Mouse (Mus musculus) embryonic facial prominence, embryonic 11.5 days (tissue): ENCODE data around the gene Serping1. TPM values are rescaled to one million over a fixed set of nuclear protein-coding genes. Genes with fewer than 3 reads are reported as not detected.
A peak's percentile ranks its signal among the peaks of the same experiment; 100 is the strongest.

Experiments used
- ATAC-seq: fragments of 200-750 bp; cut with Nextera tagmentation; replicated peaks from 2 replicates; pipeline ENCODE4 v1.8.0; 2017; ENCODE audit warnings: low read depth; ENCODE audit not compliant: insufficient number of reproducible peaks, low FRiP score, low TSS enrichment
- DNase-seq: peaks from one replicate; pipeline ENCODE4 v3.0.0-alpha.2; 2015; ENCODE audit warnings: low spot score
- H3K27ac ChIP-seq: fragments of 300-500 bp; sonication (generic); replicated peaks from 2 replicates; pipeline ENCODE4 v1.5.1; 2014; ENCODE audit warnings: mild to moderate bottlenecking, low read depth, low read length, control low read depth
- H3K27me3 ChIP-seq: fragments of 300-500 bp; sonication (generic); 2 replicates; pipeline ENCODE4 v1.6.1; 2014; ENCODE audit warnings: mild to moderate bottlenecking, low read length, moderate library complexity, mixed read lengths; ENCODE audit not compliant: control insufficient read depth, insufficient read depth
- H3K36me3 ChIP-seq: fragments of 300-500 bp; sonication (generic); replicated peaks from 2 replicates; pipeline ENCODE4 v1.6.1; 2014; ENCODE audit warnings: low read depth, mild to moderate bottlenecking, low read length, moderate library complexity, mixed read lengths; ENCODE audit not compliant: control insufficient read depth, insufficient read depth
- H3K4me1 ChIP-seq: fragments of 300-500 bp; sonication (generic); 2 replicates; pipeline ENCODE4 v1.6.1; 2014; ENCODE audit warnings: low read length, mixed read lengths; ENCODE audit not compliant: control insufficient read depth, insufficient read depth
- H3K4me2 ChIP-seq: fragments of 300-500 bp; sonication (generic); 2 replicates; pipeline ENCODE4 v1.6.1; 2014; ENCODE audit warnings: low read depth, mild to moderate bottlenecking, control low read depth, low read length, moderate library complexity
- H3K4me3 ChIP-seq: fragments of 300-500 bp; sonication (generic); 2 replicates; pipeline ENCODE4 v1.5.1; 2014; ENCODE audit warnings: low read depth, low read length, control low read depth
- H3K9ac ChIP-seq: fragments of 300-500 bp; sonication (generic); replicated peaks from 2 replicates; pipeline ENCODE4 v1.6.1; 2014; ENCODE audit warnings: mild to moderate bottlenecking, control low read depth, low read length
- H3K9me3 ChIP-seq: fragments of 300-500 bp; sonication (generic); replicated peaks from 2 replicates; pipeline ENCODE4 v1.6.1; 2016; ENCODE audit warnings: mild to moderate bottlenecking, low read length, inconsistent platforms, mixed read lengths; ENCODE audit not compliant: control insufficient read depth
- WGBS: fragments of 180-500 bp; shearing (Covaris S2); extraction: QIAGEN DNeasy Blood & Tissue Kit; methylation state at CpG from one replicate; pipeline ENCODE4 v1.1.7; 2014; 5-methylcytosine and 5-hydroxymethylcytosine counted together
- polyA plus RNA-seq: library from polyadenylated mRNA; unstranded; fragments of >200 nt; fragmentation: Nextera tagmentation; extraction: Ambion mirVana; gene quantifications from 2 replicates; pipeline ENCODE4 v1.2.1, GENCODE M21; 2014

Gene Serping1
- polyA plus RNA-seq, 1 experiment from 2014 or later = 21.0 TPM

GRCm38 (mm10) chr2:84761840-84762239 is 13.4 kb downstream of the Serping1 start:
- no peak overlapping the region for H3K4me2 ChIP-seq
- no peaks in the 10 kb centered on the region for H3K36me3 ChIP-seq
- H3K9ac ChIP-seq = no peak overlapping the region
- no peak overlapping the region for H3K4me3 ChIP-seq
- H3K4me1 ChIP-seq = no peaks in the 10 kb centered on the region
- H3K27ac ChIP-seq = no peak overlapping the region
- ATAC-seq = no peak
- H3K9me3 ChIP-seq = no peaks in the 10 kb centered on the region
- no peak for DNase-seq
- H3K27me3 ChIP-seq = no peaks in the 10 kb centered on the region
- WGBS = 84% methylated on average over 1 of the region's 1 CpGs

GRCm38 (mm10) chr2:84761309-84761708 is 13.9 kb downstream of the Serping1 start:
- DNase-seq (no peak), ATAC-seq (no peak)
- Histone ChIP-seq H3K9ac (no peak overlapping the region), H3K27me3 (no peaks in the 10 kb centered on the region), H3K9me3 (no peaks in the 10 kb centered on the region), H3K4me2 (no peak overlapping the region), H3K4me1 (no peaks in the 10 kb centered on the region), H3K4me3 (no peak overlapping the region), H3K36me3 (no peaks in the 10 kb centered on the region), H3K27ac (no peak overlapping the region)
- 83% methylated on average over 3 of the region's 3 CpGs for WGBS

- Histone ChIP-seq H3K27ac (no peak overlapping the region), H3K9ac (no peak overlapping the region), H3K27me3 (no peaks in the 10 kb centered on the region), H3K4me3 (no peak overlapping the region), H3K4me1 (no peaks in the 10 kb centered on the region), H3K9me3 (no peaks in the 10 kb centered on the region), H3K4me2 (no peak overlapping the region), H3K36me3 (no peaks in the 10 kb centered on the region)
- 64% methylated on average over 8 of the region's 8 CpGs for WGBS
- ATAC-seq = no peak
- no peak for DNase-seq
These were observed 14.5 kb downstream of the Serping1 start for GRCm38 (mm10) chr2:84760777-84761176.

GRCm38 (mm10) chr2:84758542-84759127 is 16.6 kb downstream of the Serping1 start:
- Histone ChIP-seq H3K36me3 (no peaks in the 10 kb centered on the region), H3K27me3 (no peaks in the 10 kb centered on the region), H3K27ac (no peak overlapping the region), H3K4me3 (no peak overlapping the region), H3K4me2 (no peak overlapping the region), H3K9ac (no peak overlapping the region), H3K4me1 (no peaks in the 10 kb centered on the region), H3K9me3 (no peaks in the 10 kb centered on the region)
- 1% methylated on average over 2 of the region's 2 CpGs for WGBS
- DNase-seq (peak; percentile 85), ATAC-seq (peak; percentile 35; the same call in 1 of the 2 replicates)

- H3K36me3 ChIP-seq = no peaks in the 10 kb centered on the region
- DNase-seq (no peak), ATAC-seq (no peak)
- no peak overlapping the region for H3K9ac ChIP-seq
- H3K4me3 ChIP-seq = no peak overlapping the region
- H3K4me2 ChIP-seq = no peak overlapping the region
- no peaks in the 10 kb centered on the region for H3K4me1 ChIP-seq
- 58% methylated on average over 7 of the region's 7 CpGs for whole genome bisulfite sequencing
- H3K9me3 ChIP-seq = no peaks in the 10 kb centered on the region
- H3K27me3 ChIP-seq = no peaks in the 10 kb centered on the region
- no peak overlapping the region for H3K27ac ChIP-seq
These were observed 18.1 kb downstream of the Serping1 start for GRCm38 (mm10) chr2:84757026-84757682.

DNA sequence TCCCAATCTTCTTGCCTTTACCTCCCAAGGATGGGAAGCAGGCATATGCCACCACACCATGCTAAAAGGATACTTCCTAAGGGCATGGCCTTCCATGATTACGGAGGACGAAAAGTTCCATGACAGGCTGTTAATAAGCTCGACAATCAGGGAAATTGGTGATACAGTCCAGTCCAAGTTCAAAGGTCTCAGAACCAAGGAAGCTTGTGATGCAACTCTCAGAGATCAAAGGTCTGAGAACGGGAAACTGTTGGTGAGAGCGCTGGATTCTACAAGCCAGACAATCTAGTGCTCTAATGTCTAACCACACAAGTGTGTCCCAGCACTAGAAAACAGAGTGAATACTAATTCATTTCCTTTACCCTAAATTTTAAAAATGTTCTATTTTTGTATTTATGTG is 19.0 kb downstream of the Serping1 start:
- Histone ChIP-seq H3K36me3 (no peaks in the 10 kb centered on the region), H3K9ac (no peak overlapping the region), H3K27me3 (no peaks in the 10 kb centered on the region), H3K4me2 (no peak overlapping the region), H3K4me3 (no peak overlapping the region), H3K27ac (no peak overlapping the region), H3K4me1 (no peaks in the 10 kb centered on the region), H3K9me3 (no peaks in the 10 kb centered on the region)
- ATAC-seq = no peak
- no peak for DNase-seq
- whole genome bisulfite sequencing = 65% methylated on average over 5 of the region's 5 CpGs

DNA sequence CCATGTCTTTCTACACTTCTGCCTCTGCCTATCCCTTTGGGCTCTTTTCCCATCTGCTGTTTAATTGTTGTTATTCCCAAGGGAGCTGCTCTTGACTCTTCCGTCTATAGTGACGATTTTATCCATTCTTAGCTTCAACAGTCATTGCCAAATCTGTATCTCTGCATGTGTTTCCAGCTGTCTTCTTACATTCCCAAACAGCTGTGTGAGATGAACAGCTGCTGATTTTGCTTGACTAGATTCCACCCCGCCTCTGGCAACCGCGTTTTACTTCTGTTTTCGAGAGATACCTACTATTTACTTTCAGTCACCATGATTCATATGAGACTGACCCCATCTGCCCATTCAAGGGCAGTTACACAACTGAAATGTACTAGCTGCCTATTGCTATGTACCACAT is 25.1 kb downstream of the Serping1 start:
- Histone ChIP-seq H3K9me3 (no peaks in the 10 kb centered on the region), H3K27me3 (no peaks in the 10 kb centered on the region), H3K36me3 (no peaks in the 10 kb centered on the region), H3K27ac (no peak overlapping the region), H3K4me1 (no peaks in the 10 kb centered on the region), H3K4me2 (no peak overlapping the region), H3K9ac (no peak overlapping the region), H3K4me3 (no peak overlapping the region)
- DNase-seq = no peak
- 83% methylated on average over 6 of the region's 6 CpGs for WGBS
- no peak for ATAC-seq

GRCm38 (mm10) chr2:84744126-84744525 is 31.1 kb downstream of the Serping1 start:
- Histone ChIP-seq H3K4me1 (no peaks in the 10 kb centered on the region; the same call in 1 of the 2 replicates), H3K27me3 (no peaks in the 10 kb centered on the region), H3K36me3 (no peaks in the 10 kb centered on the region), H3K4me2 (peak overlapping the region; percentile 92), H3K9me3 (no peaks in the 10 kb centered on the region), H3K9ac (peak overlapping the region; percentile 95), H3K4me3 (peak overlapping the region; percentile 76), H3K27ac (peak overlapping the region; percentile 90)
- DNase-seq (peak; percentile 77), ATAC-seq (peak; percentile 26; the same call in 1 of the 2 replicates)
- WGBS = under 1% methylated on average over 10 of the region's 10 CpGs
